Mouse (Mus musculus): ENCODE measurements at regions not wholly inside any gene's neighbourhood (a gene's known extent, or its start where the extent isn't known, plus 50 kb on each side); places are given as distances from the start of the nearest gene placed in this dataset.

DNA sequence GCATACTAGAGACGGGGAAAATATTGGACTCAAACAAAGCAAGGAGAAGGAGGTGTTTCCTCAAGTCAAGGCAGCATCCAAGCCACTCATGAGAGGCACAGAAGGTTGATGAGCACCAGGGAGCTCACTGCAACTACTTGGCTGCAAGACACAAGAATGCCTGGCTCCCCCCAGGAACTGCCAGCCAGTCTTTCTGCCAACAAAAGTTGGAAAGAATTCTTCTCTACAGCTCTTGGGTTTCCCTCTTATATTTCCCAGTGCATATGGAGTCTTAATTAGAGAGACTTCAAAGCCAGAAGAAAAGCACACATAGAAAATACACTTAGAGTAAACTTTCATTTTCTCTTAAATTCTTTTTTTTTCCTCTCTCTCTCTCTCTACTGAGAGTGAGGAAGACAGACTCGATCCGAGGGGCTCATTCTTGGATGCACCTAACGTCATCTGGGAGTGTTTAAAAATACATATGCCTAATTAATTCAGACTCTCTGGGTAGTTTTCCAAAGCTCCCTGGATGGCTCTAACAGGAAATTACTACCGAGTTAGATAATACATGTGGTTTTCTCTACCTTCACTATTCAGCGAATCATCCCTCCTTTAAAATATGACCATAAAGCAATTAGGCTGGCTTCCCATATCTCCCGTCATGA, 222.7 kb downstream of the Fam84b start:
- no peak for DNase-seq

GRCm38 (mm10) chr15:60618801-60619200, 234.8 kb downstream of the Fam84b start:
- no peak for DNase-seq

DNA sequence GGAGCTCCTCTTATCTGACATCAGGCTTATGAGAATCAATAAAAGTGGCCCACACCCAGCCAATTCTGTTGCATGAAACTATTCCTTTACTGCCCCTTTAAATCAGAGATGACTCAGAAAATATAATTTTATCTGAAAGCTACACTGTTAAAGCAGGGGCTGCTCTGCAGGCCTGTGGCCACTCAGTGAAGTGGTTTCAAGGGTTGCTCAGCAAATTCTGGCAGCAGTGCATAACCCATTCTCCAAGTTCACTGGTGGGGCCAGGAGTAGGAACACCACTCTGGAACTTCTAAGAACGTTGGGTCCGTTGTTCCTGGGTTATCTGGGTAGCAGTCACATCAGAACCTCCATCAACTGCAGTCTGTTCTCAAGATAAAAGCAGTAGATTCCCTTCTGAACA, 236.2 kb downstream of the Fam84b start:
- no peak for DNase-seq

- DNase-seq, result no peak
These were observed 251.7 kb downstream of the Fam84b start for GRCm38 (mm10) chr15:60601885-60602284.

DNA sequence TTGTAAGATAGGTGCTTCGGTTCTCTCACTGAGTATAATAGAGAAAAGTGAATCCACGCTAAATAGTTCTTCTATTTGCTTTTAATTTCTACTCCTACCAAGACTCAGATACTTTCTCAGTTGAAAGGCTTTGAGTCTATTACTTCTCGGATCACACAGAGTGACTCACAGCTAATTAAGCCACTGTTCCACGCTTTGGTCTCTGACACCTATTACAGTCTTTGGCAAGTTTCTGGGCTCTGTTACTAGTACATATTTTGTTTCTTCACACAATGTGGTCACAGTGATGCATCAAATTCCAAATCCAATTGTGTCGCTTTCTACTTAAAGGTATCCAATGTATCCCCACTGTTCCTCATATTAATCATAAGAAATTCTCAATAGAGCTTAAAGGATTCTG, 276.5 kb downstream of the Fam84b start:
- DNase-seq, result no peak

DNA sequence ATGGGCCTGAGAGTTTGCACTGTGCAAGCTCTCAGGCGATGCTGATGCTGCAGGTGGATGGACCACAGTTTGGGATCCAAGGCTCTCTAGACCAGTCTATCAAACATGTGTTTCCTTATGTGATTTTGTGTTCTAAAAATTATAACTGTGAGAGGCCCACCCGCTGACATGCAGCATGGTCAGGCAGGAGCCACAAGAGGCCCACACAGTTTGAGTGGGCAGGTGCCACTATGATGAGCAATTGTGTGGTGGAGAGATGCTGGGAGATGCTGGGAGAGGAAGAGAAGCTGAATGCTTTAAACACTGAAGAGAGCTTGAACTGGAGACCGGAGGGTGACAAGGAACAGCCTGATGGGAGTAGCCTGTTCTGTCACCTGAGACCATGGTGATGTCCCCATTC, 287.3 kb downstream of the Fam84b start:
- DNase-seq, result no peak

DNA sequence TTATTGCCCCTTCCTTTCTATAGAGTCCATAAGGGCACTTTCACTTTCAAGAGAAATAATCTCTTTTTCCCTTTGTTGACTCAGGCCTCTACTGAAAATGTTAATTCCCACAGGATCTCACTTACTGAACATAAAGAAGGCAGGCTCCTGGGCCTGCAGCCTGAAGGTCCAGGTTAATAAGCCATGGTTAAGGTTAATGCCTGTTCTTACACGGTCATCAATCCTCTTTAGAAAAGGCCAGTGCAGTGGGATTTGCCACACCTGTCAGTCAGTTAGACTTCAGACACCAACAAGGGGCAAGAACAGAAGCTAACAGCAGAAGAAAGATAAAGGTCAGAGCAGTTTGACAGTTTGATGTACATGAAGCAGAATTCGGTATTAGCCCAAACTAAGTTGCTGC, 288.6 kb downstream of the Fam84b start:
- no peak for DNase-seq

- no peak for DNase-seq
These were observed 292.9 kb downstream of the Fam84b start for GRCm38 (mm10) chr15:60560641-60561040.

DNA sequence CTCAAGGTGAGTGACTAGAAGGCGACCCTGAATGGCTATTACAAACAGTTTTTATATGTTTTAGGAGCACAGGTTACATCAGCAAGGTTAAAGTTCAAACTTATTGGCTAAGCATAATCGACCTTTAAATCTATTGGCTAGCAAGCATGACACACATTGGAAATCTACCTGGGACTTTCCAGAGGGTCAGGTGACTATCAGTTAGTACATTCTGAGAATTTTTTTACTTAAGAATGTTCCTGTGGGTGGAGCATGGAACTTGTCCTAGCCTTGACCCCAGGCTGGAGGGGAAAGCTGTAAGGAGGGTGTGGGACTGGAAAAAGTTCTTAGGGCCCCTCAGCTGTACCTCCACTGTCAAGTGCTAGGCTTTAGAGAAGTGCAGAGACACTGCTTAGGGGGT, 297.9 kb downstream of the Fam84b start:
- no peak for DNase-seq

GRCm38 (mm10) chr15:60554587-60554986, 299.0 kb downstream of the Fam84b start:
- no peak for DNase-seq

- DNase-seq, result no peak
These were observed 305.5 kb downstream of the Fam84b start for GRCm38 (mm10) chr15:60548045-60548444.

- DNase-seq, result no peak
These were observed 316.4 kb downstream of the Fam84b start for GRCm38 (mm10) chr15:60537191-60537590.

GRCm38 (mm10) chr15:60534701-60535100, 318.9 kb downstream of the Fam84b start:
- DNase-seq, result no peak

DNA sequence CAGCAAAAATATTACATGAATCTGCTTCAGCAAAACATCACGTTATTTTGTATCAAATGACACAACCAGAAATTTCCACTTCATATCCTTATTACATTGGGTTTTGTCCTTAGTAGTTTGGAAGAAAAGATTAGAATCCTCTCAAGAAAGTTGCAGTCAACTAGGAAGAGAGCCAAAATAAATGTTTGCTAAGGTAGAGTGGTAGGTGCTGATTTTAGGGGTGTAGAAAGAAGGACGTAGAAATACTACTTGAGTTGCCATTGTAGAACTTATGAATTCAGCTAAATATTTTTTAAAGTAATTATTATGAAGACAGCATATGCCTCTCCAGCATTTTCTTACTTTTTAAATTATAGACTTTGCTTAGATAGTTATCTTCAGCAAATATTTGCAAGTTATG, 336.8 kb downstream of the Fam84b start:
- no peak for DNase-seq

DNA sequence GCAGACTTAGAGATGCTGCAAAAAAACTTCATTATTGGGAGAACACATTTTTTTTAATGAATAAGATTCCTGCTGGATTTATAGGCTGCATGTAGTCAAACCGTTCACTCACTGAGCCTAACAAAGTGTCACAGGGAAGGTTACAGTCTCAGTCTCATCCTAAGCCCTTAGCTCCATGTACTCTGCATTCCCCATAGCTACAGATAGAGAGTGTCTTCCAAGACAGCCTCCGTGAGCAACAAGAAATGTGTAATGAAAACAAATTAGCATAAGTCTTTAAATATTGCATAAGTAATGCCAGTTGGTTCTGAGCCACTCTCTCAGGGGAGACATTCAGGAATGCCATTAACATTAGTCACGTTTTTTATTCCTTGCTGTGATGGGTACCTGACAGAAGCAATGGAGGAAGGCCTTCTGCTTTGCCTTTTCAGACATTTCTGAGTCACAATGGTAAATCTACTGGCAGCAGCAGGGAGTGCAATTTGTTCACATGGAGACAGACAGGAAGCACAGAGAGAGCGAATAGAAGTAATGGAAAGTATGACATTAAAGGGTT, 376.7 kb downstream of the Fam84b start:
- DNase-seq, result no peak

- no peak for DNase-seq
These were observed 378.5 kb downstream of the Fam84b start for GRCm38 (mm10) chr15:60475086-60475485.

- no peak for DNase-seq
These were observed 415.5 kb upstream of the 4933412E24Rik start for GRCm38 (mm10) chr15:60431916-60432315.

- no peak for DNase-seq
These were observed 402.7 kb upstream of the 4933412E24Rik start for GRCm38 (mm10) chr15:60419081-60419480.

DNA sequence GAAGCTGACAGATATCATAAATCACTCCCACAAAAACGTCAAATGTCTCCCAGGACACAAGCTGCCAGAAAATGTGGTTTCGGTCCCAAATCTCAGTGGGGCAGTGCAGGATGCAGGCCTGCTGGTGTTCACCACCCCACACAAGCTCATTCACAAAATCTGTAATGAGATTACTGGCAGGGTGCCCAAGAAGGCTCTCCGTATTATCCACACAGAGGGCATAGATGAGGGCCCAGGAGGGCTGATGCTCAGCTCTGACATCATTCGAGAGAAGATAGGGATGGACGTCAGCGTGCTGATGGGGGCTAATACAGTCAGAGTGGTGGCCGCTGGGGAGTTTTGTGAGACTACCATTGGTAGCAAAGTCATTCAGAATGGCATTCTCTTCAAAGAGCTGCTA, 375.9 kb upstream of the 4933412E24Rik start:
- no peak for DNase-seq

GRCm38 (mm10) chr15:60390336-60390735, 373.9 kb upstream of the 4933412E24Rik start:
- no peak for DNase-seq

DNA sequence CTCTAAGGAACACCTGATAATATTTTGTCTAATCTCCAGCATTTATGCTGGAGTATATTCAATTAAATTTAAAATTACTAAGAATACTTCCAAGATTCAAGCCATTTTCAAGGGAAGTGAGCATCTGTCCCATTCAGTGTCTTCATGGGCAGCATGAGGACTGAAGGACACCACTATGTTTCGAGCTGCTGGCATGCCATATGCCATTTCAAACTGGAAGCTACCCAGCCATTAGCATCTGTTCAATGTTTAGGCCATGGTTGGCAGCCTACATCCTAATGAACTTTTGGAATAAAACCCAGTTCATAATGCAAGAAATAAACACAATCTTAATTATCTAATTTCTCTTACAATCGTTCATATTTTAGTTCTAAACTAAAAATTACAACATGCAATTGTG, 371.5 kb upstream of the 4933412E24Rik start:
- DNase-seq, result no peak
